Mouse (Mus musculus) heart, postnatal 0 days (tissue): ENCODE data around the gene M6pr. TPM values are rescaled to one million over a fixed set of nuclear protein-coding genes. Genes with fewer than 3 reads are reported as not detected.

Source experiments
- ATAC-seq: fragments of 200-750 bp; cut with Nextera tagmentation; 2 replicates; pipeline ENCODE4 v1.8.0; 2017; ENCODE audit warnings: low read depth, moderate number of reproducible peaks, moderate library complexity; ENCODE audit not compliant: insufficient read depth
- DNase-seq: peaks from one replicate; pipeline ENCODE4 v3.0.0-alpha.2; 2016; ENCODE audit warnings: low spot score
- H3K27ac ChIP-seq: fragments of 300-500 bp; sonication (generic); 2 replicates; pipeline ENCODE4 v1.5.1; 2014; ENCODE audit warnings: low read depth, mild to moderate bottlenecking
- H3K27me3 ChIP-seq: fragments of 300-500 bp; sonication (generic); 2 replicates; pipeline ENCODE4 v1.6.1; 2014; ENCODE audit warnings: low read length, mixed read lengths; ENCODE audit not compliant: control insufficient read depth, insufficient read depth
- H3K36me3 ChIP-seq: fragments of 300-500 bp; sonication (generic); replicated peaks from 2 replicates; pipeline ENCODE4 v1.6.1; 2014; ENCODE audit warnings: low read length, mixed read lengths; ENCODE audit not compliant: control insufficient read depth, insufficient read depth
- H3K4me1 ChIP-seq: fragments of 300-500 bp; sonication (generic); 2 replicates; pipeline ENCODE4 v1.6.1; 2014; ENCODE audit warnings: antibody characterized with exemption; ENCODE audit not compliant: control insufficient read depth, insufficient read depth
- H3K4me2 ChIP-seq: fragments of 300-500 bp; sonication (generic); 2 replicates; pipeline ENCODE4 v1.6.1; 2014; ENCODE audit warnings: low read depth, mild to moderate bottlenecking, low read length, moderate library complexity
- H3K4me3 ChIP-seq: fragments of 300-500 bp; sonication (generic); 2 replicates; pipeline ENCODE4 v1.5.1; 2014; ENCODE audit warnings: low read depth, low read length
- H3K9ac ChIP-seq: fragments of 300-500 bp; sonication (generic); replicated peaks from 2 replicates; pipeline ENCODE4 v1.6.1; 2014; ENCODE audit warnings: low read depth, low read length, mixed read lengths
- H3K9me3 ChIP-seq: fragments of 300-500 bp; sonication (generic); replicated peaks from 2 replicates; pipeline ENCODE4 v1.6.1; 2016; ENCODE audit warnings: low read length; ENCODE audit not compliant: control insufficient read depth
- CTCF ChIP-seq: IDR thresholded peaks from 2 replicates; pipeline ENCODE4 v1.5.1; 2016; ENCODE audit warnings: antibody characterized with exemption, control low read depth, low read depth
- EP300 ChIP-seq: IDR thresholded peaks from 2 replicates; pipeline ENCODE4 v1.6.1; 2016; ENCODE audit warnings: antibody characterized with exemption, low read depth
- WGBS: fragments of 180-500 bp; shearing (Covaris S2); extraction: QIAGEN DNeasy Blood & Tissue Kit; methylation state at CpG from one replicate; pipeline ENCODE4 v1.1.7; 2014; 5-methylcytosine and 5-hydroxymethylcytosine counted together
- polyA plus RNA-seq: library from polyadenylated mRNA; unstranded; fragments of >200 nt; fragmentation: Nextera tagmentation; extraction: Ambion mirVana; gene quantifications from 2 replicates; pipeline ENCODE4 v1.2.1, GENCODE M21; 2015
- total RNA-seq: library from RNA; depleted of rRNA; stranded (reverse); fragments of >200 nt; gene quantifications from 2 replicates; pipeline ENCODE4 v1.2.3, GENCODE M21; 2014; ENCODE audit warnings: low replicate concordance

M6pr gene
- total and polyA plus RNA-seq, 2 experiments from 2014 or later = 52.9 to 58.4 TPM

DNA sequence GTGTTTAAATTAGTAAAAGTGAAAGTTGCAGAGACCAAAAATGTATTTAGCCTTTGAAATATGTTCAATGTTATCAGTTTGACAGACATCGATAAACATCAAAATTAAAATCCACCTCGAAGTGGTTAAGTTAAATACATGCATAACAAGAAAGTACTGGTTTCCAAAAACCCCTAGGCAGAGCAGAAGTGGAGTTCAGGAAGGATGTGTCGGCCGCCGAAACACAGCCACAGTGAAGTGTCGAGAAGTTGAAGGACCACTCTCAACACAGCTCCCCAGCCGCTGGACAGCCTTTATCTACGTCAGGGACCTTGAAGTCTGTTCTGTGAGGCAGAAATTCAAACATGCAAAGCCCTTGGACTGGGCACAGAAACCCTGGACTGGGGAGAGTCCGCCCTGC lies 5.0 kb upstream of the M6pr start:
- ATAC-seq (no peak), DNase-seq (no peak)
- H3K27ac ChIP-seq = no peak overlapping the region
- TF ChIP-seq CTCF (no peak), EP300 (no peak)
- H3K36me3 ChIP-seq = no peaks in the 10 kb centered on the region
- peak overlapping the region; percentile 14; the same call in 1 of the 2 replicates for H3K4me3 ChIP-seq
- H3K9me3 ChIP-seq = no peaks in the 10 kb centered on the region
- H3K4me1 ChIP-seq = no peaks in the 10 kb centered on the region
- no peak overlapping the region for H3K9ac ChIP-seq
- H3K27me3 ChIP-seq = no peaks in the 10 kb centered on the region
- 38% methylated on average over 9 of the region's 9 CpGs for WGBS
- H3K4me2 ChIP-seq = peak overlapping the region; percentile 29; the same call in 1 of the 2 replicates

DNA sequence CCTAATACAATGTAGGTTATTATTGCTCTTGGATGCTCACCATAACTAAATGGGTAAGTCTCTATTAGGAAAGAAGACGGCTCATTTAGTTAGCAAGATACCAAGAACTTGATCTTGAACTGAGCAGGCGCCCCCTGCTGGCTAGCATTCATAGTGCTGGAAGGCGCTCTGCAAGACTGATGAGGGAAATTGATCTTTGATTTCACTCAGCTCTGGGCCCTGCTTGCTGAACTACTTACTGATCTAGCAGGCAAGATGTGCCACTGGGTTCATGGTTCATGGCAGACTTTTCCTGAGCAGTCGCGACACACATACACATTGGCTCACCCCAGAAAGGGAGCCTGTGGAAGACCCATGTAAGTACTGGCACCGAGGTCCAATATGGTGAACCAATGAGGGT lies 4.2 kb upstream of the M6pr start:
- 28% methylated on average over 6 of the region's 6 CpGs for WGBS
- Histone ChIP-seq H3K4me2 (no peak overlapping the region), H3K4me3 (no peak overlapping the region), H3K9ac (no peak overlapping the region), H3K4me1 (peaks cover under 1% of the 10 kb centered on the region; the same call in 1 of the 2 replicates), H3K27me3 (no peaks in the 10 kb centered on the region), H3K36me3 (no peaks in the 10 kb centered on the region), H3K27ac (no peak overlapping the region), H3K9me3 (no peaks in the 10 kb centered on the region)
- peak; percentile 47 for DNase-seq
- no peak for ATAC-seq
- TF ChIP-seq CTCF = peak; percentile 77
- no peak for TF ChIP-seq EP300

DNA sequence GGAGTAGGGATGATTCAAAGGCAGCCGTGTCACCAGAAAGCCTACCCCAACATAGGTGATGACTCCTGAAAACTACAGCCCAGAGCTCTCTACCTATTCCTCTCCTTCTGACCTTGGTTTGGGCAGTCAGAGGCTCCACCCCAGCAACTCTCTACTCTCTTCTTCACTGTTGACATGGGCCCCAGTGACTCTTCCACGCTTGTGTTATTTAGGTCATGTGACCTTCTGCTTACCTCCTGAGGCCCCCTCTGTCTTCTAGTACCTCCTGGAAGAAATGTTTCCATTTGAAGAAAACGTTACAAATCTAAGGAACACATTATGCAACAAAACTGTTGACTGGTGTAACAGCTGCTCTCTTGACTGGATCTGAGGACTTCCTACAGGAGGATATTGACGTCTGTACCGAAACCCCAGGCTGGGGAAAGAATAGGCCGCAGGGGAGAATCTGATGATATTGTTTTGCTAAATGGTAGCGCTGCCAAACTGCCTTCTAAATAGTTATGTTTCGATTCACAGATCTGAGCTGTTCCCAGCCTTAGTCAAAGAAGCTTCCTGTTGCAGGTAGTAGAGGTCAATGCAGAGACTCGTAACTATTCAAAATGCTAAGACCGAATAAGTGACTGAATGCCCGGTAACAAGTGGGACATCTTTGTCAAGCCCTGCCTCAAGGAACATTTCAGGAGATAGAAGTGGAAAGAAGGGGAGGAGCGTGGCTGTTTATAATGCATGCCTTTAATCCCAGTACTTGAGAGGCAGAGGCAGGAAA lies 3.5 kb upstream of the M6pr start:
- TF ChIP-seq EP300 (no peak), CTCF (no peak)
- Histone ChIP-seq H3K36me3 (no peaks in the 10 kb centered on the region), H3K27ac (no peak overlapping the region), H3K4me1 (peaks cover 6% of the 10 kb centered on the region), H3K9me3 (no peaks in the 10 kb centered on the region), H3K4me2 (no peak overlapping the region), H3K4me3 (no peak overlapping the region), H3K9ac (no peak overlapping the region), H3K27me3 (no peaks in the 10 kb centered on the region)
- 76% methylated on average over 12 of the region's 12 CpGs for WGBS
- ATAC-seq (no peak), DNase-seq (no peak)

DNA sequence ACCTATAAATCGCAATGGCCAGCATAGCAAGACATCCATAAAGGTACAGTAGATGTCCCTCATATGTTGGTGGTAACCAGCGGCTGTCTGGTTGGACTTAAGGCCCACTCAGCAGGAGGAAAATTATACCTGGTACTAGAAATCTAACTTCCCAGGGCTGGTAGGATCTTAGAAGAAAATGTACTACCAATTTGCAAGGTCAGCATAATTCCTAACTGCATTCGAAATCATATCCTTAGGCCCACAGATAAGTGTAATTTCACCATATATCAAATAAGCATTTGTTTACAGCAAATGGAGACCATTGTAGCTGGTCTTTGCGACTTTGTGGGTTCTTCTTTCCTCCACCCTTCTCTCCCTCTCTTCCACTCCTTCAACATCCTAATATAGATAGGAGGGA lies 1.8 kb upstream of the M6pr start:
- H3K4me2 ChIP-seq = no peak overlapping the region
- 77% methylated on average over 4 of the region's 4 CpGs for WGBS
- TF ChIP-seq EP300 (no peak), CTCF (no peak)
- no peaks in the 10 kb centered on the region for H3K9me3 ChIP-seq
- peaks cover 14% of the 10 kb centered on the region for H3K4me1 ChIP-seq
- DNase-seq (no peak), ATAC-seq (no peak)
- no peak overlapping the region for H3K4me3 ChIP-seq
- no peaks in the 10 kb centered on the region for H3K36me3 ChIP-seq
- no peak overlapping the region for H3K27ac ChIP-seq
- no peaks in the 10 kb centered on the region for H3K27me3 ChIP-seq
- no peak overlapping the region for H3K9ac ChIP-seq

DNA sequence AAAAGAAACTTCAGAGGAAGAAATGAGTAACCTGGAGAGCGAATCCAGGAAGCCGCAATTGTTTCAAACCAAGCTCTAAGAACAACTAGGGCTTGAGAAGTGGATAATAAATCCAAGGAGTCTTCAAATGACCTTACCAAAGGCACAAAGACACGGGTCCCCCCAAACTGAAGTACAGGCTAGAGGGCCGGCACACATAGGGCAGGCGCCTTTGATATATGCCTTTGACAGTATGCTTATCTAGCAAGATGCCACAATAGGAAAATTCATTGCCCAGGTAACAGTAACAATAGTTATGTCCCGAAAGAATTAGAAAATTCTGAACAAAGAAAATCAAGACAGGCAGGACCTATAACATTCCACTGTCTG lies 400 bp upstream of the M6pr start:
- Histone ChIP-seq H3K4me2 (peak overlapping the region; percentile 98; the same call in 1 of the 2 replicates), H3K9ac (no peak overlapping the region), H3K4me1 (peaks cover 14% of the 10 kb centered on the region), H3K36me3 (peaks cover 5% of the 10 kb centered on the region), H3K9me3 (no peaks in the 10 kb centered on the region), H3K27me3 (no peaks in the 10 kb centered on the region), H3K27ac (no peak overlapping the region), H3K4me3 (peak overlapping the region; percentile 98; the same call in 1 of the 2 replicates)
- ATAC-seq = no peak
- WGBS = 66% methylated on average over 6 of the region's 6 CpGs
- TF ChIP-seq EP300 (no peak), CTCF (no peak)
- no peak for DNase-seq
